Mouse (Mus musculus) hindbrain, embryonic 16.5 days (tissue): ENCODE measurements around the gene Dicer1. TPM values are rescaled to one million over a fixed set of nuclear protein-coding genes. Genes with fewer than 3 reads are reported as not detected.

Experiments
- ATAC-seq: fragments of 200-750 bp; cut with Nextera tagmentation; 2 replicates; pipeline ENCODE4 v1.8.0; 2017; ENCODE audit warnings: moderate TSS enrichment, moderate library complexity
- H3K27ac ChIP-seq: fragments of 300-500 bp; sonication (generic); 2 replicates; pipeline ENCODE4 v1.5.1; 2014; ENCODE audit warnings: low read depth, mild to moderate bottlenecking, control low read depth, low read length, moderate library complexity
- H3K27me3 ChIP-seq: fragments of 300-500 bp; sonication (generic); replicated peaks from 2 replicates; pipeline ENCODE4 v1.6.1; 2014; ENCODE audit warnings: low read length; ENCODE audit not compliant: control insufficient read depth, insufficient read depth
- H3K36me3 ChIP-seq: fragments of 300-500 bp; sonication (generic); 2 replicates; pipeline ENCODE4 v1.6.1; 2014; ENCODE audit warnings: mild to moderate bottlenecking, low read length, moderate library complexity, mixed read lengths; ENCODE audit not compliant: control insufficient read depth, insufficient read depth
- H3K4me1 ChIP-seq: fragments of 300-500 bp; sonication (generic); 2 replicates; pipeline ENCODE4 v1.6.1; 2014; ENCODE audit warnings: low read depth, low read length; ENCODE audit not compliant: control insufficient read depth, insufficient read depth
- H3K4me2 ChIP-seq: fragments of 300-500 bp; sonication (generic); 2 replicates; pipeline ENCODE4 v1.6.1; 2014; ENCODE audit warnings: mild to moderate bottlenecking, low read length, control low read depth, moderate library complexity
- H3K4me3 ChIP-seq: fragments of 300-500 bp; sonication (generic); 2 replicates; pipeline ENCODE4 v1.5.1; 2014; ENCODE audit warnings: mild to moderate bottlenecking, low read length, control low read depth, moderate library complexity
- H3K9ac ChIP-seq: fragments of 300-500 bp; sonication (generic); 2 replicates; pipeline ENCODE4 v1.6.1; 2014; ENCODE audit warnings: low read depth, mild to moderate bottlenecking, control low read depth, low read length, moderate library complexity
- H3K9me3 ChIP-seq: fragments of 300-500 bp; sonication (generic); 2 replicates; pipeline ENCODE4 v1.6.1; 2014; ENCODE audit warnings: mild to moderate bottlenecking, low read length, moderate library complexity; ENCODE audit not compliant: control insufficient read depth
- WGBS: fragments of 180-500 bp; shearing (Covaris S2); extraction: QIAGEN DNeasy Blood & Tissue Kit; methylation state at CpG from one replicate; pipeline ENCODE4 v1.1.7; 2014; 5-methylcytosine and 5-hydroxymethylcytosine counted together
- polyA plus RNA-seq: library from polyadenylated mRNA; unstranded; fragments of >200 nt; fragmentation: Nextera tagmentation; extraction: Ambion mirVana; gene quantifications from 2 replicates; pipeline ENCODE4 v1.2.1, GENCODE M21; 2015

The Dicer1 gene
- polyA plus RNA-seq, 1 experiment from 2014 or later = 23.0 TPM

- Histone ChIP-seq H3K4me2 (no peak overlapping the region), H3K9me3 (no peaks in the 10 kb centered on the region), H3K9ac (no peak overlapping the region), H3K4me1 (peaks cover 10% of the 10 kb centered on the region), H3K36me3 (no peaks in the 10 kb centered on the region), H3K27ac (no peak overlapping the region), H3K27me3 (no peaks in the 10 kb centered on the region), H3K4me3 (no peak overlapping the region)
- ATAC-seq = no peak
- 50% methylated on average over 6 of the region's 6 CpGs for WGBS
Observed at GRCm38 (mm10) chr12:104652021-104652420, 99.7 kb downstream of the Dicer1 start.

DNA sequence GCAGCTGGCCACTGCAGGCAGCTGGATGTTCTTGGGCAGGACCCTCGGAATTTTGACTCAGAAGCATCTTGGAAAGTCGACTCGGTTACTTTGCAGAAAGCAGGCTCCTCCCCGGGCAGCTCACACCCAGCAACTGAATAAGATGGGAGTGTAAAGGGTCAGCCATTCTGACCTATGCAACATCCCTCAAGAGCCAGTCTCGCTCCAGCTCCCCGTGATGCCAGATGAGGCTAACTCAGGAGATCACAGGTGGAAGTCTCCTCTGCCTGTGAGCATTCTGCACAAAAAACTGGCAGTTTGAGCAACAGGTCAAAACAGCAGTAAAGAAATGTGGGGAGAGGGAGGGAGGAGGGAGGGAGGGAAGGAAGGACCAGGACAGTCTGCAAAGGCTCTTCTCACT lies 100.5 kb downstream of the Dicer1 start:
- 27% methylated on average over 6 of the region's 6 CpGs for WGBS
- Histone ChIP-seq H3K27me3 (no peaks in the 10 kb centered on the region), H3K36me3 (no peaks in the 10 kb centered on the region), H3K4me2 (no peak overlapping the region), H3K9ac (no peak overlapping the region), H3K4me1 (peaks cover 10% of the 10 kb centered on the region), H3K9me3 (no peaks in the 10 kb centered on the region), H3K4me3 (no peak overlapping the region), H3K27ac (no peak overlapping the region)
- ATAC-seq = peak; percentile 50; the same call in 1 of the 2 replicates

GRCm38 (mm10) chr12:104650510-104651260 lies 101.1 kb downstream of the Dicer1 start:
- ATAC-seq = peak; percentile 75
- Histone ChIP-seq H3K4me1 (peaks cover 10% of the 10 kb centered on the region), H3K4me3 (no peak overlapping the region), H3K27ac (no peak overlapping the region), H3K27me3 (no peaks in the 10 kb centered on the region), H3K9me3 (no peaks in the 10 kb centered on the region), H3K4me2 (no peak overlapping the region), H3K36me3 (no peaks in the 10 kb centered on the region), H3K9ac (0 out of 2 replicates have a peak overlapping the region, but pooled peaks have one; percentile 35)
- 46% methylated on average over 14 of the region's 14 CpGs for WGBS

DNA sequence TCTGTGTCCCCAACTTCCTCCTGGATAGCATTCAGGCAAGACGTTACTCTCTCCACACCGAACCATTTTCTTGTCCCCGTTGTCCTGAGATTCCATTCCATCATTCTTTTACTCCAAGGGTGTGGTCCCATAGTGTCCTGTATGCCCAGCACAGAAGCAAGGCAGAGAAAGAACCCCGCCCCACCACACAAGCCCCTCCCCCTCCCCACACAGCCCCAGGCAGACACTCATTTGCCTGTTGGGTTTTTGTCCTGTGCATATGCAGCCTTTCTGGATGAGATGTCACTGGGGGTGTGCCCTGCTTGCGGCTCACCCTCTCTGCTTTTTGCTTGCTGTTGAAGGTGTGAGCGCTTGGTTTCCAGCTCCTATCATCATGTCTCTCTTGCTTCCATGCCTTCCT lies 103.4 kb downstream of the Dicer1 start:
- Histone ChIP-seq H3K9me3 (no peaks in the 10 kb centered on the region), H3K36me3 (no peaks in the 10 kb centered on the region), H3K27me3 (no peaks in the 10 kb centered on the region), H3K27ac (no peak overlapping the region), H3K4me1 (peaks cover 10% of the 10 kb centered on the region), H3K4me3 (no peak overlapping the region), H3K4me2 (no peak overlapping the region), H3K9ac (no peak overlapping the region)
- ATAC-seq = no peak
- WGBS = 86% methylated on average over 6 of the region's 6 CpGs

DNA sequence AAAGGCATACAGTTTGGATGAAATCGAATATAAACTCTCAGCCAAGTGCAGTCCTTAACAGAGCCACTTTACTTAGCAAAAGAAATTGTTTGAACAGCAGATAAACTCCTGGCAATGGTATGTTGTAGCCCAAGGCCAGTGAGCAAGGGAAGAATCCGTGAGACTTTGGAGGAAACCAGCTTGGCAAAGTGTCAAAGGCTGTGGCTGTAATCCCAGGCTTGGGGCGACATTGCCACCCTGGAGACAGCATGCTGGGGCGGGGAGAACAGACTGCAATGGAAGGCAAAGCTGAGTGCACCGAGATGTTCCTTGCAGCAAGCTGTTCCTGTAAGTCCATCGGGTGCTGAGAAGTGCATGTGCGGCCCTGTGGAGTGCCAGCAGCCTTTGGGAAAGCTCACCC lies 109.4 kb downstream of the Dicer1 start:
- no peak overlapping the region for H3K27ac ChIP-seq
- no peak overlapping the region for H3K4me2 ChIP-seq
- H3K4me1 ChIP-seq = peaks cover 8% of the 10 kb centered on the region
- H3K9me3 ChIP-seq = no peaks in the 10 kb centered on the region
- H3K9ac ChIP-seq = no peak overlapping the region
- H3K4me3 ChIP-seq = no peak overlapping the region
- no peaks in the 10 kb centered on the region for H3K27me3 ChIP-seq
- ATAC-seq = no peak
- no peaks in the 10 kb centered on the region for H3K36me3 ChIP-seq
- 60% methylated on average over 7 of the region's 7 CpGs for WGBS

DNA sequence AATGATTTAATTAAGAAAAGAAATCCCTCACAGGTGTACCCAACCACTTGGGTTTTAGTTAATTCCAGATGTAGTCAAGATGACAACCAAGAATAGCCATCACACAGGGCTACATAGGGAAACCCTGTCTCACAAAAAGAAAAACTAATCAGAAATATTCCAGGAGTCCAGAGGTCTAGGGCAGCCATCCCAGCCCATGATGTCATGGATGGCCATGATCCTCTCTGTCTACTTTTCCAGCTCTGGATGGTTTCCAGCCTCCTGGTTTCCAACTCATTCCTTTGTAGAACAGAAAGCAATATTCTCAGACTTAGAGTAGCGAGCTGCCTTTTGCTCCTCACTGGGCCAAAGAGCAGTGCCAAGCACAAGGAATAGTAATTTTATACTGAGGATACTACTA lies 110.8 kb downstream of the Dicer1 start:
- H3K9ac ChIP-seq = no peak overlapping the region
- no peak for ATAC-seq
- no peak overlapping the region for H3K4me2 ChIP-seq
- H3K4me1 ChIP-seq = peaks cover 14% of the 10 kb centered on the region
- H3K27me3 ChIP-seq = no peaks in the 10 kb centered on the region
- no peak overlapping the region for H3K27ac ChIP-seq
- no peaks in the 10 kb centered on the region for H3K36me3 ChIP-seq
- H3K9me3 ChIP-seq = no peaks in the 10 kb centered on the region
- WGBS = 82% methylated on average over 1 of the region's 1 CpGs
- H3K4me3 ChIP-seq = no peak overlapping the region

- ATAC-seq = no peak; the same call in 1 of the 2 replicates
- no peaks in the 10 kb centered on the region for H3K36me3 ChIP-seq
- H3K4me2 ChIP-seq = peak overlapping the region; percentile 41
- H3K4me3 ChIP-seq = no peak overlapping the region
- WGBS = 30% methylated on average over 8 of the region's 8 CpGs
- H3K27me3 ChIP-seq = no peaks in the 10 kb centered on the region
- no peak overlapping the region for H3K9ac ChIP-seq
- peaks cover 14% of the 10 kb centered on the region for H3K4me1 ChIP-seq
- H3K9me3 ChIP-seq = no peaks in the 10 kb centered on the region
- no peak overlapping the region for H3K27ac ChIP-seq
Observed at GRCm38 (mm10) chr12:104638156-104638555, 113.6 kb downstream of the Dicer1 start.

Other genes starting within 250 kb of the Dicer1 start
- gene Clmn, start 113.1 kb upstream of the Dicer1 start, polyA plus RNA-seq = 1.2 TPM in 2 replicates